Mouse (Mus musculus): ENCODE data around the gene 9130213A22Rik. TPM values are rescaled to one million over a fixed set of nuclear protein-coding genes. Genes with fewer than 3 reads are reported as not detected.
A peak's percentile ranks its signal among the peaks of the same experiment; 100 is the strongest.

Gene 9130213A22Rik
- polyA plus RNA-seq, 1 experiment: 1.3 TPM

GRCm38 (mm10) chr11:69121001-69121740, 1.2 kb downstream of the 9130213A22Rik start:
- peaks cover 13% of the 10 kb centered on the region for H3K27me3 ChIP-seq (ENCODE audit: control insufficient read depth, insufficient read depth, low read length)
- TF ChIP-seq CTCF (IDR thresholded peaks at IDR 0.05; ENCODE audit: borderline replicate concordance, control insufficient read depth, extremely low read depth, insufficient read depth, low read length, poor library complexity): no peak
- TF ChIP-seq POLR2A (IDR thresholded peaks at IDR 0.05; ENCODE audit: control insufficient read depth, extremely low read depth, insufficient read depth, low read length, poor library complexity): no peak
- peaks cover 46% of the 10 kb centered on the region for H3K4me1 ChIP-seq (replicated peaks; ENCODE audit: control insufficient read depth, insufficient read depth, low read length)
- under 1% methylated on average over 33 of the region's 33 CpGs for WGBS
- no peaks in the 10 kb centered on the region for H3K36me3 ChIP-seq (ENCODE audit: control insufficient read depth, insufficient read depth, low read length)
- H3K4me3 ChIP-seq (ENCODE audit: control insufficient read depth, insufficient read depth, low read length): peak overlapping the region; percentile 77
- H3K27ac ChIP-seq (ENCODE audit: control insufficient read depth, insufficient read depth, low read length): no peak overlapping the region
- DNase-seq: no peak

GRCm38 (mm10) chr11:69120221-69121000, 2.0 kb downstream of the 9130213A22Rik start, which contains the start of gene Hes7:
Hes7 (plus strand) TSS chr11:69120404.
- DNase-seq: no peak
- H3K27ac ChIP-seq (ENCODE audit: control insufficient read depth, insufficient read depth, low read length): no peak within 1 kb of the TSS
- no peak for TF ChIP-seq CTCF (IDR thresholded peaks at IDR 0.05; ENCODE audit: borderline replicate concordance, control insufficient read depth, extremely low read depth, insufficient read depth, low read length, poor library complexity)
- TF ChIP-seq POLR2A (IDR thresholded peaks at IDR 0.05; ENCODE audit: control insufficient read depth, extremely low read depth, insufficient read depth, low read length, poor library complexity): no peak
- no peaks in the 10 kb centered on the region for H3K36me3 ChIP-seq (ENCODE audit: control insufficient read depth, insufficient read depth, low read length)
- peaks cover 13% of the 10 kb centered on the region for H3K27me3 ChIP-seq (ENCODE audit: control insufficient read depth, insufficient read depth, low read length)
- H3K4me1 ChIP-seq (replicated peaks; ENCODE audit: control insufficient read depth, insufficient read depth, low read length): peaks cover 40% of the 10 kb centered on the region
- peak within 1 kb of the TSS; percentile 77 for H3K4me3 ChIP-seq (ENCODE audit: control insufficient read depth, insufficient read depth, low read length)
- 7% methylated on average over 27 of the region's 27 CpGs for WGBS

- Histone ChIP-seq H3K4me1 (replicated peaks; ENCODE audit: control insufficient read depth, insufficient read depth, low read length) (peaks cover 40% of the 10 kb centered on the region), H3K27me3 (ENCODE audit: control insufficient read depth, insufficient read depth, low read length) (peaks cover 13% of the 10 kb centered on the region), H3K36me3 (ENCODE audit: control insufficient read depth, insufficient read depth, low read length) (no peaks in the 10 kb centered on the region), H3K27ac (ENCODE audit: control insufficient read depth, insufficient read depth, low read length) (no peak overlapping the region), H3K4me3 (ENCODE audit: control insufficient read depth, insufficient read depth, low read length) (no peak overlapping the region)
- 80% methylated on average over 14 of the region's 14 CpGs for WGBS
- no peak for DNase-seq
- TF ChIP-seq CTCF (IDR thresholded peaks at IDR 0.05; ENCODE audit: borderline replicate concordance, control insufficient read depth, extremely low read depth, insufficient read depth, low read length, poor library complexity): no peak
- TF ChIP-seq POLR2A (IDR thresholded peaks at IDR 0.05; ENCODE audit: control insufficient read depth, extremely low read depth, insufficient read depth, low read length, poor library complexity): no peak
These were observed 2.8 kb downstream of the 9130213A22Rik start for GRCm38 (mm10) chr11:69119446-69120155.

GRCm38 (mm10) chr11:69118765-69119164, 3.6 kb downstream of the 9130213A22Rik start:
- 5% methylated on average over 15 of the region's 15 CpGs for WGBS
- no peak overlapping the region for H3K4me3 ChIP-seq (ENCODE audit: control insufficient read depth, insufficient read depth, low read length)
- TF ChIP-seq CTCF (IDR thresholded peaks at IDR 0.05; ENCODE audit: borderline replicate concordance, control insufficient read depth, extremely low read depth, insufficient read depth, low read length, poor library complexity) (no peak), POLR2A (IDR thresholded peaks at IDR 0.05; ENCODE audit: control insufficient read depth, extremely low read depth, insufficient read depth, low read length, poor library complexity) (no peak)
- peaks cover 13% of the 10 kb centered on the region for H3K27me3 ChIP-seq (ENCODE audit: control insufficient read depth, insufficient read depth, low read length)
- H3K36me3 ChIP-seq (ENCODE audit: control insufficient read depth, insufficient read depth, low read length): no peaks in the 10 kb centered on the region
- DNase-seq: peak; percentile 89
- H3K4me1 ChIP-seq (replicated peaks; ENCODE audit: control insufficient read depth, insufficient read depth, low read length): peaks cover 40% of the 10 kb centered on the region
- no peak overlapping the region for H3K27ac ChIP-seq (ENCODE audit: control insufficient read depth, insufficient read depth, low read length)

- WGBS: under 1% methylated on average over 45 of the region's 45 CpGs
- Histone ChIP-seq H3K27me3 (ENCODE audit: control insufficient read depth, insufficient read depth, low read length) (peaks cover 13% of the 10 kb centered on the region), H3K36me3 (ENCODE audit: control insufficient read depth, insufficient read depth, low read length) (no peaks in the 10 kb centered on the region), H3K4me1 (replicated peaks; ENCODE audit: control insufficient read depth, insufficient read depth, low read length) (peaks cover 35% of the 10 kb centered on the region), H3K4me3 (ENCODE audit: control insufficient read depth, insufficient read depth, low read length) (peak overlapping the region; percentile 92), H3K27ac (ENCODE audit: control insufficient read depth, insufficient read depth, low read length) (peak overlapping the region; percentile 14; the same call in 1 of the 2 replicates)
- TF ChIP-seq POLR2A (IDR thresholded peaks at IDR 0.05; ENCODE audit: control insufficient read depth, extremely low read depth, insufficient read depth, low read length, poor library complexity) (no peak), CTCF (IDR thresholded peaks at IDR 0.05; ENCODE audit: borderline replicate concordance, control insufficient read depth, extremely low read depth, insufficient read depth, low read length, poor library complexity) (no peak)
- DNase-seq: peak; percentile 76
These were observed 4.4 kb downstream of the 9130213A22Rik start for GRCm38 (mm10) chr11:69117737-69118695.
